Mouse (Mus musculus) limb, embryonic 15.5 days (tissue): Measurements from ENCODE around the gene Fnbp1l. TPM values are rescaled to one million over a fixed set of nuclear protein-coding genes. Genes with fewer than 3 reads are reported as not detected.

Experiments
- ATAC-seq: fragments of 200-750 bp; cut with Nextera tagmentation; 2 replicates; pipeline ENCODE4 v1.8.0; 2017; ENCODE audit warnings: low read depth, moderate TSS enrichment; ENCODE audit not compliant: insufficient number of reproducible peaks, low FRiP score, low TSS enrichment
- H3K27ac ChIP-seq: fragments of 300-500 bp; sonication (generic); 2 replicates; pipeline ENCODE4 v1.5.1; 2015; ENCODE audit warnings: moderate library complexity, mild to moderate bottlenecking, inconsistent platforms
- H3K27me3 ChIP-seq: fragments of 300-500 bp; sonication (generic); 2 replicates; pipeline ENCODE4 v1.6.1; 2015; ENCODE audit warnings: inconsistent platforms
- H3K36me3 ChIP-seq: fragments of 300-500 bp; sonication (generic); 2 replicates; pipeline ENCODE4 v1.6.1; 2015; ENCODE audit warnings: inconsistent platforms
- H3K4me1 ChIP-seq: fragments of 300-500 bp; sonication (generic); 2 replicates; pipeline ENCODE4 v1.6.1; 2015; ENCODE audit warnings: inconsistent platforms
- H3K4me2 ChIP-seq: fragments of 300-500 bp; sonication (generic); 2 replicates; pipeline ENCODE4 v1.6.1; 2015; ENCODE audit warnings: mild to moderate bottlenecking, inconsistent platforms
- H3K4me3 ChIP-seq: fragments of 300-500 bp; sonication (generic); 2 replicates; pipeline ENCODE4 v1.5.1; 2015; ENCODE audit warnings: mild to moderate bottlenecking, inconsistent platforms
- H3K9ac ChIP-seq: fragments of 300-500 bp; sonication (generic); 2 replicates; pipeline ENCODE4 v1.6.1; 2015; ENCODE audit warnings: inconsistent platforms
- H3K9me3 ChIP-seq: fragments of 300-500 bp; sonication (generic); 2 replicates; pipeline ENCODE4 v1.6.1; 2016; ENCODE audit warnings: inconsistent platforms
- WGBS: fragments of 180-500 bp; shearing (Covaris S2); methylation state at CpG from one replicate; pipeline ENCODE4 v1.1.7; 2015; 5-methylcytosine and 5-hydroxymethylcytosine counted together
- polyA plus RNA-seq: library from polyadenylated mRNA; unstranded; fragments of >200 nt; fragmentation: Nextera tagmentation; extraction: Ambion mirVana; gene quantifications from 2 replicates; pipeline ENCODE4 v1.2.1, GENCODE M21; 2015

Fnbp1l gene
- polyA plus RNA-seq, 1 experiment from 2014 or later, result 48.9 TPM

DNA sequence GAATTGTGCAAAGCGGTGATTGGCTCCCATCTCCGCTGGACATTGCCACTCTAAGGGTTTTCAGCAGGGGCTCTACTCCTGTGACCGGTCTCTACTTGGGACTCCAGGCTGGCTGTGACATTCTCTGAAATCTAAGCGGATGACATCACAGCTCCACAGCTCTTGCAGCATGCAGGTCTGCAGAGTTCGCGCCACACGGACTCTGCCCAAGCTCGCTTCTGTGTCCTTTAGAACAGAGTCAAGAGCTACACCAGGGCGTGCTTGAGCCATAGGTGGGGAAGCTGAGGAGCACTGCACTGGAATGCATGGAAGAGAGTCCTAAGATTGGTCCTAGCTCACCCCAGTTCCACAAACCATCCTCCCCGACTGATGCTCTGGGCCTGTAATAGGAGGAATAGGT, 9.0 kb upstream of the Fnbp1l start:
- Histone ChIP-seq H3K27ac (no peak overlapping the region), H3K4me3 (no peak overlapping the region), H3K4me1 (no peaks in the 10 kb centered on the region), H3K27me3 (no peaks in the 10 kb centered on the region), H3K9me3 (no peaks in the 10 kb centered on the region), H3K9ac (no peak overlapping the region), H3K4me2 (no peak overlapping the region), H3K36me3 (no peaks in the 10 kb centered on the region)
- no peak for ATAC-seq
- 96% methylated on average over 10 of the region's 10 CpGs for WGBS

DNA sequence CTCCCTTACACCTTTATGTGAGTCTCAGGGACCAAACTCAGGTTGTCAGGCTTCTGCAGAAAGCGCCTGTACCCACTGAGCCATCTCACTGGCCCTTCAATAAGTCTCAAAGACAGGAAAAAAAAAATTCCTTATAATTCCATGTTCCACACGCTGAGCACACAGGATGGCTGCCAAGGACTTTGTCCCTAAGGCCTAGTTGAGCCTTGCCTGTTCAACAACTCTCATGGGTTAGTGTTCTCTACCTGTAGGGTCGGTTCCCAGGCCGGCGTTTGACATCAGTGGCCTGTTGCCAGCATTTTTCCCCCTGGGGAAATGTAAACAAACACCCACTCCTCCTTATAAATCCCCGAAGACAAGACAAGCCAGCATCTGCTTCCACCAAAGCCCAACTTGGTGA, 8.3 kb upstream of the Fnbp1l start:
- no peaks in the 10 kb centered on the region for H3K27me3 ChIP-seq
- 72% methylated on average over 6 of the region's 6 CpGs for WGBS

DNA sequence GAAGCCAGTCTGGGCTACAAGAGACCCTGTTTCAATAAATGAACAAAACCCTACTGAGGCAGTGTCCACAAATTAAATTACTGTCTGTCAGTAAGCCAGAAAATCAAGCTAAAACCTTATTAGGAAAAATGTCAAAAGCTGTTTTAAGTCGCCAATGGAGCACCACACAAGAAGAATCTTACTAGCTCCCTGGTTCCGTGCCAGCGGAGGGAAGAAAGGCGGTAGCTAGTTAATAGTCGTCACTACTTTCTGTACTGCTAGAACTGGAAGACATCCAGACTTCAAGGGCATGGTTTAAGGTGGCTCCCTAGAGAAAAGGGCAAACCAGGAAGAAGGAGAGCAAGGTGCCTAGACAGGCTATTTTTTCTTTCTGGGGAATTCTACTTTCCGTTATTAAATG, 5.1 kb upstream of the Fnbp1l start:
- H3K4me3 ChIP-seq, result no peak overlapping the region
- H3K9ac ChIP-seq, result no peak overlapping the region
- no peaks in the 10 kb centered on the region for H3K27me3 ChIP-seq
- WGBS, result 42% methylated on average over 6 of the region's 6 CpGs
- no peak overlapping the region for H3K4me2 ChIP-seq
- H3K36me3 ChIP-seq, result no peaks in the 10 kb centered on the region
- ATAC-seq, result no peak
- no peak overlapping the region; the same call in 1 of the 2 replicates for H3K27ac ChIP-seq
- no peaks in the 10 kb centered on the region for H3K9me3 ChIP-seq
- peaks cover 6% of the 10 kb centered on the region for H3K4me1 ChIP-seq

More for the DNA sequence above, 8.3 kb upstream of the Fnbp1l start:
- H3K27ac ChIP-seq, result no peak overlapping the region
- H3K4me3 ChIP-seq, result no peak overlapping the region
- ATAC-seq, result no peak
- H3K4me1 ChIP-seq, result no peaks in the 10 kb centered on the region
- no peaks in the 10 kb centered on the region for H3K36me3 ChIP-seq
- H3K9ac ChIP-seq, result no peak overlapping the region
- H3K9me3 ChIP-seq, result no peaks in the 10 kb centered on the region
- no peak overlapping the region for H3K4me2 ChIP-seq

DNA sequence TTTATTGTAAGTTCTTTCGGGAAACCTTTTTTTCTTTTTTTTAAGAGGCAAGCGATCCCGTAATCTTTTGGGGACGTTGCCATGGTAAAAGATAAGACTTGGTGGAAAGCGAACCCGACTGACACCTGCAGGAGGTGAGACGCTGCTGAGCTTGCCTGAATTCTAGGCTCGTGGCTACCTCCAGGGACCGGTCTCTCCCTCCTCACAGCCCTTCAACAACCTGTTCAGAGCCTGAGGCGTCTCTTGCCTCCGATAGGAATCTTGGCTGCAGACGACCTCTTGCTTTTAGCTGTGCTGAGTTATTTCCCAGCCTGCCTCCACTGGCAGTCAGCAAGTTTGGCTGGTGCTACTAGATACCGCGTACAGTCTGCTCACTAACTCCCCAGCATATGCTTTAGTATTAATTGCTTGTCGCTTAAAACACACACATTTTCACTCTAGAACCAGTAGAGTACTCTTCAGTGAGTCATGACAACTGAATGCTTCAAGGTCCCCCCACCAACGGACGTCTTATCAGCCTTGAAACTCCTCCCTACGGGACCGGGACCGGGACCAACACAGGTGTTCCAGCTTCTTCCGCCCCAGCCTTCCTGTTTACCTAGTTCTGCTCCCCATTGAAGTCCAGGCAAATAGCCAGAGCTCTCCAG, 893 bp upstream of the Fnbp1l start:
- peak overlapping the region; percentile 90 for H3K4me2 ChIP-seq
- peak overlapping the region; percentile 92; the same call in 1 of the 2 replicates for H3K9ac ChIP-seq
- no peak; the same call in 1 of the 2 replicates for ATAC-seq
- peaks cover 22% of the 10 kb centered on the region for H3K4me1 ChIP-seq
- peak overlapping the region; percentile 98 for H3K27ac ChIP-seq
- no peaks in the 10 kb centered on the region for H3K36me3 ChIP-seq
- H3K9me3 ChIP-seq, result no peaks in the 10 kb centered on the region
- no peaks in the 10 kb centered on the region for H3K27me3 ChIP-seq
- H3K4me3 ChIP-seq, result peak overlapping the region; percentile 92
- 1% methylated on average over 21 of the region's 21 CpGs for WGBS

DNA sequence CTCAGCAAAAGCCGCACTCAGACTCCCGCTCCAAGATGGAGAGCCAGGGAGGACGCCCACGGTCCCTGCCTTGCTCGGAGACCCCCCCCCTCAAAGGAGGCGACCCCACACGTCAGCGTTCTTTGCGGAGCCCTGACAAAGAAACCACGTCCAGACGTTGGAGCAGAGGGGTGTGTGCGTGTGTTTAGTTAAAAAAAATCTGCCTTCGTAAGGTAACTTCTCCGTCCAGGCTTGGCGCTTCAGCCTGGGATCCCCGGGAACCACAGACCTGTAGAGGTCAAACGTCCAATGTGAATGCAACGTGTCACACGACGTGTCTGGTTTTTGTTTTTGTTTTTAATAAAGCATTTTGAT, 393 bp upstream of the Fnbp1l start:
- H3K4me3 ChIP-seq, result peak overlapping the region; percentile 92
- under 1% methylated on average over 20 of the region's 20 CpGs for WGBS
- H3K27me3 ChIP-seq, result no peaks in the 10 kb centered on the region
- peak overlapping the region; percentile 98 for H3K27ac ChIP-seq
- H3K36me3 ChIP-seq, result no peaks in the 10 kb centered on the region
- H3K9ac ChIP-seq, result peak overlapping the region; percentile 92
- H3K4me2 ChIP-seq, result peak overlapping the region; percentile 90
- H3K4me1 ChIP-seq, result peaks cover 22% of the 10 kb centered on the region
- no peaks in the 10 kb centered on the region for H3K9me3 ChIP-seq
- peak; percentile 62 for ATAC-seq

DNA sequence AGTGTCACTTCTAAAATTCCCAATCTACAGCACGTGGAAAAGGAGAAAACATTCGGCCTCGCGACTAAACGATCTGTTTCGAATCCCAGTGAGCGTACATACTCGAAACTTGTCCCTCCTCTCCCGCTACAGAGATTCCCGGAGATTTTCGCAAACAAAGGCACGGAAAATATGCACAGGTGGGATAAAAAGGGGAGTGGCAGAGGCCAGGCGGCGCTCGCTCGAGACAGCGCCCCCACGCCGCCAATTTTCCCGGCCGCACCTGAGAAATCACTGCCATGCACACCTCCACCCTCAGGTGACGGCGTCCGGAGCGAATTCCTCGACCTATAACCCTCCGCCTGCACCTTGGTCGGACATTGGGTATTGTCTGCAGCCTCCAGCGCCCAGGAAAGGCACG, 1.1 kb downstream of the Fnbp1l start:
- Histone ChIP-seq H3K4me3 (peak overlapping the region; percentile 92), H3K27me3 (no peaks in the 10 kb centered on the region), H3K36me3 (no peaks in the 10 kb centered on the region), H3K4me2 (peak overlapping the region; percentile 90), H3K4me1 (peaks cover 22% of the 10 kb centered on the region), H3K9me3 (no peaks in the 10 kb centered on the region), H3K9ac (peak overlapping the region; percentile 92), H3K27ac (peak overlapping the region; percentile 98; the same call in 1 of the 2 replicates)
- ATAC-seq, result no peak
- under 1% methylated on average over 30 of the region's 30 CpGs for WGBS

DNA sequence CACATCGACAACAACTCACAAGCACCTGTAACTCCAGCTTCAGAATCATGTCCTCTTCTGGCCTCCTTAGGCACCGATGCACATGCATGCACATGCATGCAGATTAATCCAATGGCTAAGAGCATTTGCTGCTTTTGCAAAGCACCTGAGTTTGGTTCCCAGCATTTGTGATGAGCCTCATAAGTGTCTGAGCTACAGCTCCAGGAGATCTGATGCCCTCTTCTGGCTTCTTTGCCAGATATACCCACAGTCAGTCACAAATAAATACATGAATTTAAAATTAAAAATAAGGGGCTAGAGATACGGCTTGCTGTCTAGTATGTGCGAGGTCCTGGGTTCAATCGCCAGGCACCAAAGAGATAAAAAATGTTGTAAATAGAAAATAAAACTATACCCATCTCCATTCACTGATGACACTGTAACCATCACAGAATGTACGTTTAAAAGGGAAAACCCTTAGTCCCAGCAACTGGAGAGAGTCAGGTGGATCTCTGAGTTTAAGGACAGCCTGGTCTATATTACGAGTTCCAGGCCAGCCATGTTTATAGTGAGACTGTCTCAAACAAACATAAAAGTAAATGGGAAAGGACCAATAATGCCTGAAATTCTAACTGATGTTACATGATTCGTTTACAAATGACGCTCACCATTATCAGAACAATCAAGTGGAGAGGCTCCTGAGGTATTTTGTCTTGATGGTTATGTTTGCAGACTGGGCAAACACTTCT, 1.7 kb downstream of the Fnbp1l start:
- H3K36me3 ChIP-seq, result no peaks in the 10 kb centered on the region
- H3K4me2 ChIP-seq, result peak overlapping the region; percentile 90
- peak overlapping the region; percentile 92 for H3K4me3 ChIP-seq
- no peak for ATAC-seq
- no peaks in the 10 kb centered on the region for H3K27me3 ChIP-seq
- H3K27ac ChIP-seq, result 0 out of 2 replicates have a peak overlapping the region, but pooled peaks have one; percentile 98
- no peaks in the 10 kb centered on the region for H3K9me3 ChIP-seq
- H3K9ac ChIP-seq, result peak overlapping the region; percentile 92; the same call in 1 of the 2 replicates
- peaks cover 22% of the 10 kb centered on the region for H3K4me1 ChIP-seq
- 38% methylated on average over 9 of the region's 9 CpGs for WGBS

DNA sequence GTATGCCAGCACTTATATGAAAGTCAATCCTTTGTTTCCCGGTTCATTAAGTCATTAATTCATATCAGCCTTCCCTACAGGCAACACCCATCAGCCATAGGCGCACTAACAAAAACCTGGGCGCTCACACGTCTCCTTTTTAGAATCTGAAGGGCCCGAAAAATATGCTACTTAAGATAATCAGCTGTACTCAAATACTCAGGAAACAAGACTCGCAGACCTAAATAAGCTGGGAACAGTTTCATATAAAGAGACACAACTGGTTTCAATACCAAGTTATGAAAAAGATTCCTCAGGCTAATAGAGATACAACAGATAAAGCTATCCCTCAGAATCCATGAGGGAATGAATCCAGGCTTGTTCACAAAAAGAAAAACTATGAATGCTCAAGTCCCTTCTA, 7.0 kb downstream of the Fnbp1l start:
- Histone ChIP-seq H3K36me3 (no peaks in the 10 kb centered on the region; the same call in 1 of the 2 replicates), H3K9ac (no peak overlapping the region), H3K9me3 (no peaks in the 10 kb centered on the region), H3K27me3 (no peaks in the 10 kb centered on the region), H3K4me3 (no peak overlapping the region), H3K27ac (no peak overlapping the region), H3K4me2 (no peak overlapping the region), H3K4me1 (peaks cover 6% of the 10 kb centered on the region)
- ATAC-seq, result no peak
- WGBS, result 66% methylated on average over 6 of the region's 6 CpGs

DNA sequence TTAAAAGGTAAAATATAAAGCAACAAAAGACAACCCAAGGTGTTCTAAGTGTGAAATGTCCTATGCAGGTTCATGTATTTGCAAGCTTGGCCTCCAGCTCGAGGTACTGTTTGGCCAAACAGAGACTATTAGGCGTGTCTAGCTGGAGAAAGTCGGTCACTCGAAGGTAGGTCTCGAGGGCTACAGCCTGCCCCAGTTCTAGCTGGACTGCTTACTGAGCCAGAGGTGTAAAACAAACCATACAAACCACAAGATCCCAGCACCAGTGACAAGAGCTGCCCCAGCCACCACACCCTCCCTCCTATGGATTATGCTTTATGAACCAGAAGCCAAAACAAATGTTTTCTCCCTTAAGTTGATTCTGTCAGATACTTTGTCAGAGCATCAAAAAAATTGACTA, 7.8 kb downstream of the Fnbp1l start:
- H3K27me3 ChIP-seq, result no peaks in the 10 kb centered on the region
- H3K4me1 ChIP-seq, result no peaks in the 10 kb centered on the region
- H3K9ac ChIP-seq, result no peak overlapping the region
- no peaks in the 10 kb centered on the region; the same call in 1 of the 2 replicates for H3K36me3 ChIP-seq
- no peak overlapping the region for H3K4me3 ChIP-seq
- H3K4me2 ChIP-seq, result no peak overlapping the region
- no peak overlapping the region for H3K27ac ChIP-seq
- 80% methylated on average over 5 of the region's 5 CpGs for WGBS
- H3K9me3 ChIP-seq, result no peaks in the 10 kb centered on the region
- no peak for ATAC-seq

DNA sequence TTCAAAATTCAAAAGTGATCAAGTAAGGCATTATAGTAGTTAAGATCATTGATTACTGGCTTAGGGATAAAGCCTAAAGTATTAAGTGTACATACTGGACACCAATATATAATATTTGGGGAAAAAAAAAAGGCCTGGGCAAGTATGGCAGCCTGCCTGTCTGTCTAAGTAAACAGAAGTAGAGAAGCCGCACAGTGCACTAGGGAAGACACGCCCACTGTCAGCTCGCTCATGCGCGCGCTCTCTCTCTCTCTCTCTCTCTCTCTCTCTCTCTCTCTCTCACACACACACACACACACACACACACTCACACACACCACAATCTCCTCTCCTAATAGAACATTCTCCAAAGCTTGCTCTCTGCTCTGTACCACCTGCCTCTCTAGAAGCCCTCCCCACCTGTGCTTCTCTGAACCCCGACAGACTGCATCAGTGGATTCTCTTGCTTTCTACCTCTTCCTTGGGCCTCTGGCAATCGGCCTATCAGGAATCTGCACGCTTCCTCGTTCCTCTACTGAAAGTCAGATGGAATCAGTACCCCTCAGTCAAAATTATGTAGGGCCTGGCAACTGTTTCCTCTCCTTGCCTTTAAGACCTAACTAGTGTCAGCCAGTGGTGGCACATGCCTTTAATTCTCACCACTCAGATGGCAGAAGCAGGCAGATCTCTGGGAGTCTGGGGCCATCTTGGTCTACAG, 13.3 kb downstream of the Fnbp1l start:
- Histone ChIP-seq H3K36me3 (peaks cover 3% of the 10 kb centered on the region; the same call in 1 of the 2 replicates), H3K4me2 (no peak overlapping the region), H3K9me3 (no peaks in the 10 kb centered on the region), H3K4me1 (no peaks in the 10 kb centered on the region), H3K27me3 (no peaks in the 10 kb centered on the region), H3K27ac (no peak overlapping the region), H3K4me3 (no peak overlapping the region), H3K9ac (no peak overlapping the region)
- ATAC-seq, result no peak
- WGBS, result 93% methylated on average over 10 of the region's 10 CpGs

DNA sequence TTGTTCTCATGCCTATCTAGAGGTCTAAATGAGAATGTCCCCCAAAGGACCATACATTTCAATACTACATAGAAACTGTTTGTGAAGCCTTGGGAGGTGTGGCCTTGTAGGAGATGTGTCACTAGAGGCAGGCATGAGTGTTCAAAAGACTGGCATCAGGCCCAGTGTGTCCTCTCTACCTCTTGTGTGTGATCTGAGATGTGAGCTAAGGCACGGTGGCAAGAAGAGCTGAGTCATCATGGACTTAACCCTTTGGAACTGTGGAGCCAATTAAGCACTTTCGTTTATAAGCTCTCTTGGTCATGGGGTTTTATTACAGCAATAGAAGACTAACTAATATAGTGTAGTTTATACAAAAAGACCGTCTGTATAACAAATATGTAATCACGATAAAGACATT, 16.3 kb downstream of the Fnbp1l start:
- Histone ChIP-seq H3K27me3 (no peaks in the 10 kb centered on the region), H3K36me3 (peaks cover 3% of the 10 kb centered on the region; the same call in 1 of the 2 replicates), H3K27ac (no peak overlapping the region), H3K4me3 (no peak overlapping the region), H3K4me1 (no peaks in the 10 kb centered on the region), H3K4me2 (no peak overlapping the region), H3K9me3 (no peaks in the 10 kb centered on the region), H3K9ac (no peak overlapping the region)
- 55% methylated on average over 4 of the region's 4 CpGs for WGBS
- ATAC-seq, result no peak

DNA sequence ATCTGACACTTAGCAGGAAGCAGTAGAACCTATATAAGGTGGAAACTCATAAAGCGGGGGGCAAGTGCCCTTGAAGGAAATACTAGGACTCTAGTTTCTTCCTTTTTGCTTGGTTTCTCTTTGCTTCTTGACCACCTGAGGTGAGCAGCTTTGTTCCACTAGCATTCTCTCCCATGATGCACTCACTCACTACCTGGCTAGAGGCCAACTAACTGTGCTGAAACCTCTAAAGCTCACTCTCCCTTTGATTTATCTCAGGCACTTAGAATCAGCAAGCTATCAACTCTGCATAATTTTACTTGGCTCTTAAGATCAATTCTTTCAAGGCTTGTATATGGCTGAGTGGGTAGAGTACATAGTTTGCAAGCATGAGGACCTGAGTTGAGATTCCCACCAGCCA, 17.1 kb downstream of the Fnbp1l start:
- 86% methylated on average over 1 of the region's 1 CpGs for WGBS
- no peaks in the 10 kb centered on the region for H3K9me3 ChIP-seq
- H3K27me3 ChIP-seq, result no peaks in the 10 kb centered on the region
- H3K4me3 ChIP-seq, result no peak overlapping the region
- H3K4me1 ChIP-seq, result no peaks in the 10 kb centered on the region
- H3K36me3 ChIP-seq, result peaks cover 3% of the 10 kb centered on the region; the same call in 1 of the 2 replicates
- H3K4me2 ChIP-seq, result no peak overlapping the region
- no peak overlapping the region for H3K9ac ChIP-seq
- H3K27ac ChIP-seq, result no peak overlapping the region
- no peak for ATAC-seq
